Mouse (Mus musculus): ENCODE results near the gene Aqp2.

DNA sequence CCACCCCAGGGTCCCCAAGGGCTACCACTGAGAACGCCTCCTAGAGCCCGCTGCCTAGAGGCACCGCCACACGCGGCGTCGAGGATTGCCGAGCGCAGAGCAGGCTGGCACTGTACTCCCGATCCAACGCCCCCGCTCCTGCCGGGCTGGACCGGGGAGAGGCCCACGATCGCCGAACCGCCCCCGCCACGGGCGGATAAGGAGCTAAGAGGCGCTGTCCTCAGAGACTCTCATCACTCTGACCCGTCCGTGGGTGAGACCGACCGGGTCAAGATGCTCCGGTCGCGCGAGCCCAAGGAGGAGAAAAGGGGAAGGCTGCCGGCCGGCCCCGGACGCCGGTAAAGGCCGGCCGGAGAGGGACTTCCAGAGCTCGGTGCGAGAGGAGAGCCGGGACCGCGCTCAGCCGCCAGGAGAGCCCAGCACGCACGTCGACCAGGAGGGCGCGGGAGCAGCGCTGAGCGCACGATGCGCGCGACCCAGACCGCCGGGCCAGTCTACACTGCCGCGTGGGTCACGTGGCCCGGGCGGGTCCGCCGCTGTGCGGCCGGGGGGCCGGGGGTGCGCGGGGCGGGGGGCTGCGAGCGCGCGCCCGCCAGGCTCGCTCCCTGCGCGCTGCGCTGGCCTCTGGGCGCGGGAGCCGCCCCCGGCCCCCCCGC, 11.7 kb downstream of the Aqp2 start, which contains the start of gene Aqp5:
- no peak for TF ChIP-seq CTCF (IDR thresholded peaks at IDR 0.05; ENCODE audit: low read depth)
- TF ChIP-seq EP300 (IDR thresholded peaks at IDR 0.05; ENCODE audit: low read depth) = no peak
